Mouse (Mus musculus): Measurements from ENCODE around the gene Arrdc3.
A peak's percentile ranks its signal among the peaks of the same experiment; 100 is the strongest.

Gene Arrdc3

DNA sequence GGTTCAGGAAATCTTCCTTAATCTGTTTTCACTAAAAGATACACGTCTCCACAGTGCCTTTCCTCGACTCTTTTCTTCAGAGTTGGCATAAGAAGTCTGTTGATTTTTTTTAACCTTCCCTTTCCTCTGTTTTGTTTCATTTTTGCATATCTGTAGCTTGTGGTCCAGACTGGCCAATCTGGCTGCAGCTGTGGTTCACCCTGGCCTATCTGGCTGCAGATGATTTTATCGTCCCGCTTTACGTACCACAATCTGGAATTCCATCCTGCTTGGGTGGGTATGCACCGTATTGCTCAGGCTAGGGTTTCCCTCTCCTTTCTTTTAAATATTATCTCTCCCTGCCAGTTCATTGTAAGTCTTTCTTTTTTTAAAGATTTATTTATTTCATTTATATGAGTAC is 37.8 kb downstream of the Arrdc3 start:
- no peak for DNase-seq (ENCODE audit: low spot score in 2 of 2)

DNA sequence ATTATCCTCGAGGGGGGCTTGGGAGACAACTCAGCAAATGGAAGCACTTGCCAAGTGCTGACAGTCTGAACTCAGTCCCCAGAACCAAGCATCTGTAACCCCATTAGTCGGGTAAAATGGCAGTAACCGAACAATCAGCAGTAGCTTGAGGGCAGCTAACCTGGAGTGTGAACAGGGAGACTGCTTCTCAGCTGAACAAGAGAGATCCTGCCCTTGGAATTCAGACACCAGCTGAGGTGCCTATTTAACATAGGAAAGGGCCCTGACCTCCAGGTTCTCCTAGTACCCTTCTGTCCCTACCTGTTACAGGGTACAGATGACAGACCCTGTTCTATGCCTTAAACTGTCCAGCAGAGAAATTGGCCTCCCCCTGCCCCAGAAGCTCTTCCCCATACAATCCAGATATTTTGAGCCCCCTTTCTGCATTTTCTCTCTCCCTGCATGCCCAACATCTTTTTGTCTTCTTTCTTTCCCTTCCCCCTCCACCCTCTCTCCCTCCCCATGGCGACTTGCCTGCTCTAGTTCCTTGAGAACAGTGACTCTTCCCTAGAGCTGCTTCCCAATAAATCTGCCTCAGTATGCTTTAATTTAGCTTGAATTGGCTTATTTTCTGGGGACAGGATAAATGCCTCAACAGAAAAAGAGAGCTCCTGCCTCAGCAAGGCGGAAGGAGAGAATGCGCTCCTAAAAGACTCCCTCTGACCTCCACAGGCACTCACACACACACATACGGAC is 38.6 kb downstream of the Arrdc3 start:
- no peak for DNase-seq (ENCODE audit: low spot score in 2 of 2)

DNA sequence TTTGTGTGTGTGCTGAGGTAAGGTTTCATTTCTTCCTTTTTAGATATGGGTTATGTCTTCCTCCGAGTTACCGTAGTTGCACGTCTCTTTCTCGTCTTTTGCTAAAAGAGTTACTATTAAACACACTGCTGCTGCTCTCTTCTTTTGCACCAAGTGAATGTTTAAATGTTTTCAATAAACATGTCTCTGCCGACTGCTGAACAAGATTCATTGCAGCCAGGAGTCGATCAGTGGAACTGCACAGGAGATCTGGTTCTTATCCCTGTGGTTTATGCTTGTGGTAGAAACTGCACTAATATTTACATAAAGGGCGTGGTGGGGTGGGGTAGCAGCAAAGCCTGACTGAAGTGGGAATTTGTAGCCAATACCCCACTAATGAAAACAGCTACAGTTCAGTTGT is 45.0 kb downstream of the Arrdc3 start:
- no peak for DNase-seq (ENCODE audit: low spot score in 2 of 2)

DNA sequence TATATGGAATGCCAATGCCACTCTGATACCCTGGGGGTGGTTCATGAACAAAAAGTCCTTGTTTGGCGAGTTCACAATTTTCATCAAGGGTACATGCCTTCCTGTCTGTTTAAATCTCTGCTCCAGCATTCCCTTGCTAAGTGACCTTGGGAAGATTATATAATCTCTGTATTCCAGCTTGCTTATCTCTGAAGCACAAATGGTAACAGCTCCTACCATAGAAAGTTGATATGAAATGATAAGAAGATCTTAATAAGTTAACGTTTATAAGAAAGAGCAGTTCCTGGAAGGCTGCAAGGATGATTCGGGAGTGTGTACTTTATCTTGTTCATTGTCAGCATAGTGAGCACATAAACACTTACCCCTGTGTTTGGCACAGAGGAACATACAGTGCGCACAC is 46.8 kb downstream of the Arrdc3 start:
- no peak for DNase-seq (ENCODE audit: low spot score in 2 of 2)

DNA sequence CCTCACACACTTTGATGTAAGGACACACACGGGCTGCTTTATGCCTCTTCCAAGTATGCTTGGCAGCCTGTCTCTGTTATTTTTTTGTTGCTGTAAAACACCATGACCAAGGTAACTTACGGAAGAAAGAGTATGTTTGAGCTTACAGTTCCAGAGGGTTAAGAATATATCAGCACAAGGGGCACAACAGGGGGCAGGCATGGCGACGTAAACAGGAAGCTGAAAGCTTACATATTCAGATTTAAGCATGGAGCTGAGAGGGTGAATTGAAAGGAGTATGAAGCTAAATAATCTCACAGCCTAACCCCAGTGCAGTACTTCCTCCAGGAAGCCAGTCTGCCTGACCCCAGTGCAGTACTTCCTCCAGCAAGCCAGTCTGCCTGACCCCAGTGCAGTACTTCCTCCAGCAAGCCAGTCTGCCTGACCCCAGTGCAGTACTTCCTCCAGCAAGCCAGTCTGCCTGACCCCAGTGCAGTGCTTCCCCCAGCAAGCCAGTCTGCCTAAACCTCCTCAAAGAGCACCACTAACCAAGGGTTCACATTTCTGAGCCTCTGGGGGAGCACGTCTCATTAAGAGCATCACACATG is 49.7 kb downstream of the Arrdc3 start:
- DNase-seq (ENCODE audit: low spot score in 2 of 2): no peak

DNA sequence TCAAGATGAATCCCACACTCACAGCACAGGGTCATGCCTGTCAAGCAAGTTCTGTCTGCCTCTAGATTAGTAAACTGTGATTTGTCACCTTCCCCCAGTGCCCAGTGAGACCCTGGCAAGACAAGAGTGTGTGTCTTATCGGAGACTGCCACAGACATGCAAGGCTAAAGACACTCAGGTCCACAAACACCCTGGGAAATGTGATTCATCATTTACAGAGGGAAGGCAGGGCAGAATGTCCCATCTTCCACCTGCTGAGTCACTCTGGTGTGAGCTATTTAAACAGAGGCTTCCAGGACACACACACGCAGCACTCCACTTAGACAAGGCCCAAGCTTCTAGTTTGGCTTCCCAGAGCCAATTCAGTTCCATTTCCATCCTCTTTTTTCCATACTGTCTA is 53.2 kb downstream of the Arrdc3 start:
- no peak for DNase-seq (ENCODE audit: low spot score in 2 of 2)

DNA sequence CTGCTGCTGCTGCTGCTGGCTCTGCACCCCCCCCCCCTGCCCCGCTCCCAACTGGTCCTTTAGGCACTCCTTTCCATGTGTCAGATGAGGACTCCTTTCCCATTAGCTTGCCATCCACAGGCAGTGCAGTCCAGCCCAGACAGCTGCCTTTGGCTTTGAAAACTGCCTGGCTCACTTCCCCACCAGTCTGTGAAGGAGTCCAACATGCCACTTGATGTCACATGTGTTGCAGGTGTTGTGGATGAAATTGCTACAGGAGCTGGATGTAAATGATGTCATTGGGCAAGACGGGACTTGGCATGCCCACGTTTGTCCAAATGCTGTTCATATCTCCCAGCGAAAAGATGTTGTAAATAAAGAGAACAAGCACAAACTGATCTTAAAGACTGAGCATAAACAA is 56.0 kb downstream of the Arrdc3 start:
- DNase-seq (ENCODE audit: low spot score in 2 of 2): no peak

DNA sequence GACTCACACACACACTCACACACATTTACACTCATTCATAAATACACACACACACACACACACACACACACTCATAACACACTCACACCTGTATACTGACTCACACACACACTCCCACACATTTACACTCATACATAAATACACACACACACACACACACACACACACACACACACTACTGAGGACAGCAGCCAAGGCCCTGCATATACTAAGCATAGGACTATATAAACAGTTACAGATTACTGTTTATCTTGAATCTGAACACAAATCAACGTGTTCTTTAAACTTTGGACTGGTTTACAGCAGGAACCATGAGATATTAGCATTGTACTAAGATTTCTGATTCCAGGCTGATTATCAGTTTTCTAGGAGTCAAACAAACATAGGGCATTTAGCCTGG is 56.7 kb downstream of the Arrdc3 start:
- no peak for DNase-seq (ENCODE audit: low spot score in 2 of 2)

DNA sequence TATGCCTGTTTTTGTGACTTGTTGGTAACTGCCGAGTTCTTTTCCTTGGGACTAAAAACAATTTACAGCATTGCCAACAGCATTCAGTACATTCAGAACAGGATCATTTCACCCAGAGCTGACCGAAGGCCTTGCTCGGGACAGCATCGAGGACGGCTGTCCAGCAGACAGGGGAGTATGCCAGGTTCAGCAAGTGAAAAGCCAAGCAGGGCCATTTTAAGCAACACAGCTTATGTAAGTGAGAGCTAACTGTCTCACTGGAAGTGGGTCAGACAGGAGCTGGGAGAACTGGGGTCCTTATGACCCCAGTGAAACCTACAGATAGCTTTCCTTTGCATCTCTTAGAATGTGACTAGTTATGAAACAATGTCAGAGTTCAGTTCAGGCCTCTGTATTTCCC is 57.2 kb downstream of the Arrdc3 start:
- no peak for DNase-seq (ENCODE audit: low spot score in 2 of 2)

DNA sequence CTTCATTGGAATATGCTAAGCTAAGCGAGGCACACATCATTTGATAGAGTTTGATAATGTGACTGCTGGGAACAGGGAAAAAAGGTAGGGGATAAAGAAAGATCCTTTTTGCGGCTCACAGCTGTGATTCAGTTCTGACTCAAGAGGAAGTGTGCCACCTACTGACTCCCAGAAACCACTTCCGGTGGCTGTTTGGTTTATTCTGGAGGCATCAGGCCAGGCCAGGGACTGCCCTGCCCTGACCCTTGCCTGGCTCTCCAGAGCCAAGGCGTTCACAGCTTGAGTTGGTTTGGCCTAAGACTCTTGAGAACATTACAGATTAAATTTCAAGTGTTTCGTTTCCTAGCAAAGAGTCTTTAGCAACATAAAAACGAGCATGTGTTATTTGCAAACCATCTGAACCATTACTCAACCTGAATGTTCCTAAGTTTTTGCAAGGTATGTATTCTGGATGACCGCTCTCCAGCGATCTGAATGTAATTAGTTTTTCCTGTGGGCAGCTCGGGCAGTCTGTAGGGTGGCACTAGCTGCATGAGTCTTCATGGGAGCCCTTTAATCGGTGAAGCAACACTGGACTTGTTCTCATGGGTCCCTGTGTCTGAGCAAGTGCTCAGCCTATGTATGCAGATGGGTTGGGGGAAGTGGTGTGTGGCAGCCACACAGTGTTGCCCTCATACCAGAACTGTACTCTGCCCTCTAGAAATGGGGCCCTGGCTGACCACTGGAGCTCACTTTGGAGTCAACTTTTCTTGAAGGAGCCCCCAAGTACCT is 57.9 kb downstream of the Arrdc3 start:
- DNase-seq (ENCODE audit: low spot score in 2 of 2): peak in 1 of 2 experiments; percentile 29

DNA sequence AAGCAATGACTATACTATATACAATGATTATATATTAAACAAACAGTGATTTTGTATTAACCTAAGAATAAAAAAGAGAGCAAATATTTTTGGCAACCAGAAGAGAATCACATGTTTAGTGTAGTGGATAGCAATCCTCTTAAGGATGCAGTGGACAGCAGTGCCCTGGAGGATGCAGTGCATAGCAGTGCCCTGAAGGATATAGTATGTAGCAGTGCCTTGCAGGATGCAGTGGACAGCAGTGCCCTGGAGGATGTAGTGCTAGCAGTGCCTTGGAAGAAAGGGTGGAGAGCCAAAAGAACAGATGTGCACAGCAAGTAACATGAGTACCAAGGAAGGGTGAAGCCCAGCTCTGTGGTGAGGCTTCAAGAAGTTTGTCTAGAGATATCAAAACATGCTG is 61.3 kb downstream of the Arrdc3 start:
- DNase-seq (ENCODE audit: low spot score in 2 of 2): no peak

All from spleen, postnatal 14 days (tissue).